Mouse (Mus musculus) liver, postnatal 0 days (tissue): ENCODE measurements around the gene Stx4a.

ENCODE experiments used
- CTCF ChIP-seq: sonication (generic); IDR thresholded peaks from 2 replicates; pipeline ENCODE4 v1.5.1; 2016; ENCODE audit warnings: antibody characterized with exemption, low read depth
- EP300 ChIP-seq: IDR thresholded peaks from 2 replicates; pipeline ENCODE4 v1.6.1; 2016; ENCODE audit warnings: antibody characterized with exemption, low read depth, mild to moderate bottlenecking

DNA sequence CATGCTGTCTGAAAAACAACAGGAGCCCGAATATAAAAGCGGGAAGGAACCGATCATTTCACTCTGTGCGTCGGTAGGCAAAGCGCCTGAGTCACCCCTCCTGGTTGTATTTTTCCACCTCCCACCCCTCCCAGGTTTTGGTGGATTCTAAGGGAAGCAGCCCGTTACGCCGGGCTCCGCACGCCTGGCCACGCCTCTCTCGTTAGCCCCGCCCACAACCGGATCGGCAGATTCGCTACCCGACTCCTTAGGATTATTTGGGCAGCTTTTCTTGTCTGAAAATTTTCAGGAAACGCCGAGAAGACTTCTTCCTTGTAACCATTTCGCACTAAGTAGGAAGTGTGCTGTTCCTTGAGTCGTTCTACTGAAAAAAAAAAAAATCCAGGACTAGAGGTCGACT, 47.7 kb upstream of the Stx4a start, which contains the start of gene Setd1a:
- no peak for TF ChIP-seq CTCF
- peak; percentile 6; the same call in 1 of the 2 replicates for TF ChIP-seq EP300
